Mouse (Mus musculus) forebrain, embryonic 11.5 days (tissue): ENCODE data around the gene Mplkip. TPM values are rescaled to one million over a fixed set of nuclear protein-coding genes. Genes with fewer than 3 reads are reported as not detected.

Experiments used
- ATAC-seq: fragments of 200-750 bp; cut with Nextera tagmentation; replicated peaks from 2 replicates; pipeline ENCODE4 v1.8.0; 2017; ENCODE audit warnings: moderate TSS enrichment; ENCODE audit not compliant: low FRiP score
- DNase-seq: peaks from one replicate; pipeline ENCODE4 v3.0.0-alpha.2; 2017; ENCODE audit warnings: low spot score
- H3K27ac ChIP-seq: fragments of 300-500 bp; sonication (generic); 2 replicates; pipeline ENCODE4 v1.5.1; 2014; ENCODE audit warnings: low read depth, low read length
- H3K27me3 ChIP-seq: fragments of 300-500 bp; sonication (generic); 2 replicates; pipeline ENCODE4 v1.6.1; 2014; ENCODE audit warnings: mild to moderate bottlenecking, low read length, mixed read lengths; ENCODE audit not compliant: control insufficient read depth, insufficient read depth
- H3K36me3 ChIP-seq: fragments of 300-500 bp; sonication (generic); 2 replicates; pipeline ENCODE4 v1.6.1; 2014; ENCODE audit warnings: mild to moderate bottlenecking, low read length, moderate library complexity, mixed read lengths; ENCODE audit not compliant: control insufficient read depth, insufficient read depth
- H3K4me1 ChIP-seq: fragments of 300-500 bp; sonication (generic); replicated peaks from 2 replicates; pipeline ENCODE4 v1.6.1; 2014; ENCODE audit warnings: low read length, mixed read lengths; ENCODE audit not compliant: control insufficient read depth, insufficient read depth
- H3K4me2 ChIP-seq: fragments of 300-500 bp; sonication (generic); 2 replicates; pipeline ENCODE4 v1.6.1; 2014; ENCODE audit warnings: low read depth, mild to moderate bottlenecking, low read length, moderate library complexity, mixed read lengths; ENCODE audit not compliant: severe bottlenecking
- H3K4me3 ChIP-seq: fragments of 300-500 bp; sonication (generic); 2 replicates; pipeline ENCODE4 v1.5.1; 2014; ENCODE audit warnings: low read depth, low read length
- H3K9ac ChIP-seq: fragments of 300-500 bp; sonication (generic); 2 replicates; pipeline ENCODE4 v1.6.1; 2014; ENCODE audit warnings: low read length
- H3K9me3 ChIP-seq: fragments of 300-500 bp; sonication (generic); 2 replicates; pipeline ENCODE4 v1.6.1; 2016; ENCODE audit warnings: low read length, mixed read lengths; ENCODE audit not compliant: control insufficient read depth
- WGBS: fragments of 180-500 bp; shearing (Covaris S2); extraction: QIAGEN DNeasy Blood & Tissue Kit; methylation state at CpG from one replicate; pipeline ENCODE4 v1.1.7; 2014; 5-methylcytosine and 5-hydroxymethylcytosine counted together
- polyA plus RNA-seq: library from polyadenylated mRNA; unstranded; fragments of >200 nt; fragmentation: Nextera tagmentation; extraction: Ambion mirVana; gene quantifications from 2 replicates; pipeline ENCODE4 v1.2.1, GENCODE M21; 2014

Mplkip gene
- polyA plus RNA-seq, result 50.7 and 52.7 TPM in 2 replicates

DNA sequence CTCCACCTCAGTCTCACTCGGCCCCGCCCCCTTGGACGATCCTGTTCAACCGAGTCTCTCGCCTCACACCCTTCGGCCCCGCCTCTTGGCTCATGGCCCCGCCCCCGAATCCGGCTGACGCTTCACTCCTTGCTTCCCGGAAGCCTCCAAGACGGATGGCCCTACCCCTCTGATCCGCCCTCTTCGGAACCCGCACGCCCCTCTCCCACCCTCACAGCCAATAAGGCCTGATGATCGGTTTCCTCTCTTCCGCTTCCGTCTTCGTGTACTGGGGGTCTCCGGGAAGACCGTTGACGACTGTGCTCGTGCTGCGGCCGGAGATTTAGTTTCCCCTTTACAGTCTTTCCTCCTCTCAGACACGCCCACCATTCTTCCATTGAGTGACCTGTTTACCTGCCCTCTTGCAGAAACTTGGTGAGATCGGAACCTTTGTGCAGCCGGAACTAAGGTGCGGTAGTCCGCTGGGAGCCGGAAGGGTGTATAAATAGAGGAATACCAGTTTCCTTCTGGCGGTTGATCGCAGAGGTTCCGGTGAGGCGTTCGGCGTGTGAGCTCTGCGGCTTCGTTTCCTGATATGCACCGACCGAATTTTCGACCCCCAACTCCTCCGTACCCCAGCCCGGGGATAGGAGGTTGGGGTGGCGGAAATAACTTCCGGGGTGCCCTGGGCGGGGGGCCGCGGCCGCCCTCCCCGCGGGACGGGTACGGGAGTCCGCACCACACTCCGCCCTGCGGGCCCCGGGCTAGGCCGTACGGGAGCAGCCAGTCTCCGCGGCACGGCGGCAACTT lies at the start of gene Mplkip, which contains the start of gene Sugct:
Gene Mplkip, plus strand, starts transcription at position 282 of the 789 bp plus-strand sequence.
Gene Sugct, minus strand, starts transcription at position 643 of the 789 bp plus-strand sequence.
- peak; percentile 99 for ATAC-seq
- Histone ChIP-seq H3K9ac (peak within 1 kb of the TSS; percentile 83), H3K36me3 (no peaks in the 10 kb centered on the region), H3K4me2 (peak within 1 kb of the TSS; percentile 67), H3K27ac (peak within 1 kb of the TSS; percentile 78), H3K4me1 (no peaks in the 10 kb centered on the region), H3K9me3 (no peaks in the 10 kb centered on the region), H3K4me3 (peak within 1 kb of the TSS; percentile 79), H3K27me3 (no peaks in the 10 kb centered on the region)
- under 1% methylated on average over 62 of the region's 66 CpGs for WGBS
- peak; percentile 100 for DNase-seq

DNA sequence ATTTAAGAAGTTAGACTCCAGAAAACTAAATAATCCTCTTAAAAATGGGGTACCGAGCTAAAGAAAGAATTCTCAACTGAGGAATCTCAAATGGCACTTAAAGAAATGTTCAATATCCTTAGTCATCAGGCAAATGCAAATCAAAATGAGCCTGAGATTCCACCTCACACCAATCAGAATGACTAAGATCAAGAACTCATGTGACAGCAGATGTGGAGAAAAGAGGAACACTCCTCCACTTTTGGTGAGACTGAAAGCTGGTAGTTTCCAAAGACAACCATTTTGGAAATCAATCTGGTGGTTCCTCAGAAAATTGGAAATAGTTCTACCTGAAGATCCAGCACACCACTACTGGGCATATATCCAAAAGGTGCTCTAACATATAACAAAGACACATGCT lies 27.6 kb upstream of the Mplkip start:
- WGBS, result 92% methylated on average over 1 of the region's 1 CpGs
- no peak for DNase-seq
- H3K4me3 ChIP-seq, result no peak overlapping the region
- no peaks in the 10 kb centered on the region for H3K9me3 ChIP-seq
- ATAC-seq, result no peak
- no peaks in the 10 kb centered on the region for H3K36me3 ChIP-seq
- H3K4me1 ChIP-seq, result no peaks in the 10 kb centered on the region
- H3K27ac ChIP-seq, result no peak overlapping the region
- H3K4me2 ChIP-seq, result no peak overlapping the region
- no peaks in the 10 kb centered on the region for H3K27me3 ChIP-seq
- H3K9ac ChIP-seq, result no peak overlapping the region

DNA sequence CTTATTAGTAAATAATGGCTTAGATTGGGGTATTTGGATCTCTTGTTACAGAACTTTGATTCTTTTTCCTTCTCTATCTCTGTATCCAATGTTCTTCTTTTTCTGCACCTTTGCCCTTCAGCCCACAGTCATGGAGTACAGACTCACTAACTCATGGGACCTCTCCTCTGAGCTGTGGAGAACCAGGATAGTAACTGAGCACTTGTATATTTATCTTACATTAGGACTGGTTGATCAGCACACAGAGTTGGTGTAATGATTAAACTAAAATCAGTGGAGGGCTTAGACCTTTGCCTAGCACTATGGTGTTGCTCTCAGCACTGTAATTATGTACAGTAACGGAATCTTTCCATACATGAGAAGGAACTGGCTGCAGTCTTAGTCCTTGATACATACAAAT lies 23.9 kb upstream of the Mplkip start:
- Histone ChIP-seq H3K4me1 (no peaks in the 10 kb centered on the region), H3K36me3 (no peaks in the 10 kb centered on the region), H3K27me3 (no peaks in the 10 kb centered on the region), H3K4me2 (no peak overlapping the region), H3K4me3 (no peak overlapping the region), H3K27ac (no peak overlapping the region), H3K9me3 (no peaks in the 10 kb centered on the region), H3K9ac (no peak overlapping the region)
- DNase-seq, result no peak
- ATAC-seq, result no peak
- 83% methylated on average over 1 of the region's 1 CpGs for WGBS

DNA sequence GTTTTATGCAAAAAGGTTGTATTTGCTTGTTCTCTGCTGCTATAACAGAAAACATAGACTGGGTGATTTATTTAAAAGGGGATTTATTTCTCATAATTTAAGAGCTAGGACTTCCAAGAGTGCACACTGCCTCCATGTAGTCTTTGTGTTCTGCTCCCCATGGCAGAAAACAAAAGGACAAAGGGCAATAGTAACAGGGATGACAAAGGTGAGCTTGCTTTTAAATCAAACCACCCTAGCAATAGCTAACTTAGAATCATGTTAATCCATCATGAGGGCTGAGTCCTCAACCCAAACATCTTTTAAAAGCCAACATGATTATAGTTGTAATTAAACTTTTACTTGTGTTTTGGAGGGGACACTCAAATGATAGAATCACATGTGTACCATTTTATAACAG lies 5.5 kb upstream of the Mplkip start:
- no peak for ATAC-seq
- H3K36me3 ChIP-seq, result no peaks in the 10 kb centered on the region
- DNase-seq, result no peak
- H3K4me3 ChIP-seq, result no peak overlapping the region
- H3K27ac ChIP-seq, result no peak overlapping the region
- no peaks in the 10 kb centered on the region for H3K9me3 ChIP-seq
- no peak overlapping the region for H3K9ac ChIP-seq
- no peaks in the 10 kb centered on the region for H3K4me1 ChIP-seq
- H3K4me2 ChIP-seq, result no peak overlapping the region
- no peaks in the 10 kb centered on the region for H3K27me3 ChIP-seq

DNA sequence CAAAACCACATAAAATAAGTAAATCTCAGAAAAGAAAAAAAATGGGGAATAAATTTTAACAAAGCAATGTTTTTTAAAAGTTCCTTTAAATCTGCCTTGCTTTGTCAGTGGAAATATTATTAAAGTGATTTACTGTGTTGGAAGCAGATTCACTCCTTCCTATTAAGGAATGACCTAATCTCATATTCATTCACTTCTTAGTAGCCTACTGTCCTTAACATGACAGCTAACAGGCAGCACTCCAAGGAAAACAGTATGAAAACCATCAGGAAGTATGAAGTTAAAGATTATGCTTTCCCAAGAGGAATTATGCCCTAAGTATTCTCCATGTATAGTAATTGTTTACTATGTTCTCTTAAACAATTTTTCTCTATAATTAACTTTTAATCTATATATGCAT lies 4.3 kb upstream of the Mplkip start:
- ATAC-seq, result no peak
- Histone ChIP-seq H3K4me2 (no peak overlapping the region), H3K4me1 (no peaks in the 10 kb centered on the region), H3K9ac (no peak overlapping the region), H3K27me3 (no peaks in the 10 kb centered on the region), H3K4me3 (no peak overlapping the region), H3K36me3 (no peaks in the 10 kb centered on the region), H3K9me3 (no peaks in the 10 kb centered on the region), H3K27ac (no peak overlapping the region)
- no peak for DNase-seq

DNA sequence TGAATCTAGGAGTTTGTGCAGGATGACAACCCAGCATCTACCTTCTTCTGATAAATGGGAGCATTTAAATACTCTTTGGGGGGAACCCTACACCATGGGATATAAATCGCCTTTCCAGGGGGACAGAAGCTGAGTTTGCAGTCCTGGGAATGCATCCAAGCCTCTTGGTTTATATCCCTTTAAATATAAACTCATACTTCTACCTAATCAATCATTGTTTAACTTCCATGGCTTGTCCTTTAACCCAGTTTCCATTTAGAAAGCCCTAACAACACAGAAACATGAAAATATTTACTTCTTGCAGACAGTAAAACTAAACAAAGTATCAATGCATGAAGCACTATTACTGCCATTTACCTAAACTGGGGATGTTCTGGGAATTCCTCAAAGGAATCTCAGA lies 3.6 kb upstream of the Mplkip start:
- Histone ChIP-seq H3K36me3 (no peaks in the 10 kb centered on the region), H3K9ac (no peak overlapping the region), H3K4me2 (no peak overlapping the region), H3K27me3 (no peaks in the 10 kb centered on the region), H3K4me1 (no peaks in the 10 kb centered on the region), H3K9me3 (no peaks in the 10 kb centered on the region), H3K4me3 (no peak overlapping the region), H3K27ac (no peak overlapping the region)
- ATAC-seq, result no peak
- 68% methylated on average over 1 of the region's 1 CpGs for WGBS
- DNase-seq, result no peak

DNA sequence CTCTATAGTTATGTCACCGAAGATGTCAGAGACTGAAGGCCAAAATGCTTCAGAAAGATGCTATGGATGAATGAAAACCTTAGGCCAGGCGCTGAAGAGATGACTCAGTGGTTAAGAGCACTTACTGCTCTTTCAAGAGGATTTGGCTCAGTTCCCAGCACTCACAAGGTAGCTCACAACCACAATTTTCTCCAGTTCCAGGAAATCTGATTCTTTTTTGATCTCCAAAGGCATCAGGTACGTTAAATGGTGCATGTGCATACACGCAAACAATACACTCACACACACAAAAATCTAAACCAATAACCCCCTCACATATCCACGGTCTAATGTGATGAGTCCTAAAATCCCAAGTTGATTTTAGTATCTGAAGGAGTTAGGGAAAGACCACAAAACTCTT lies 1.2 kb upstream of the Mplkip start:
- no peak for ATAC-seq
- H3K9ac ChIP-seq, result no peak overlapping the region
- 69% methylated on average over 5 of the region's 5 CpGs for WGBS
- DNase-seq, result no peak
- no peaks in the 10 kb centered on the region for H3K36me3 ChIP-seq
- no peak overlapping the region for H3K4me2 ChIP-seq
- no peak overlapping the region for H3K4me3 ChIP-seq
- no peaks in the 10 kb centered on the region for H3K27me3 ChIP-seq
- H3K9me3 ChIP-seq, result no peaks in the 10 kb centered on the region
- H3K27ac ChIP-seq, result no peak overlapping the region
- H3K4me1 ChIP-seq, result no peaks in the 10 kb centered on the region

DNA sequence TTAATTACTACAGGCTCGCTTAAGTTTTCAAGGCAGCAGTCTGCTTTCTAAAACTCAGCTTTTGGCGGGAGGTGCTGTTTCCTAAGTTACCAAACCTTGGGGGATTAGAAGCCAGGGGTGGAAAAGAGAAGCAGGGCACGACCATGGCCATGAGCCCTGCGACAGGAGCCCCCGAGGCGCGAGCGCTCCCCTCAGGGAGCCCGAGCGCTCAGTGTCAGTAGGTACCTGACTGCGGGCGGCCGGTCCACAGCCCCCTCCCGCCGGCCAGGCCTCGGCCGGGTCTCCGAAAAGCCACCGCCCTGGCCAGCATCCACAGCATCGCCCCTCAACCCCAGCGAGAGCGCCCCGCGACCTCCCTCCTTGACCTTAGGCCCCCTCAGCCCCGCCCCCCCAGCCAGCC lies 578 bp upstream of the Mplkip start:
- H3K27ac ChIP-seq, result peak overlapping the region; percentile 50; the same call in 1 of the 2 replicates

More for the DNA sequence above, 578 bp upstream of the Mplkip start:
- DNase-seq, result no peak
- ATAC-seq, result peak; percentile 85
- Histone ChIP-seq H3K27me3 (no peaks in the 10 kb centered on the region), H3K4me3 (peak overlapping the region; percentile 79), H3K9ac (peak overlapping the region; percentile 65), H3K36me3 (no peaks in the 10 kb centered on the region), H3K4me2 (peak overlapping the region; percentile 60), H3K4me1 (no peaks in the 10 kb centered on the region), H3K9me3 (no peaks in the 10 kb centered on the region)
- under 1% methylated on average over 24 of the region's 25 CpGs for whole genome bisulfite sequencing
